Mouse (Mus musculus) lung, postnatal 0 days (tissue): ENCODE measurements around the gene Fgd1.
A peak's percentile ranks its signal among the peaks of the same experiment; 100 is the strongest.

Experiments used
- CTCF ChIP-seq: IDR thresholded peaks from 2 replicates; pipeline ENCODE4 v1.5.1; 2016; ENCODE audit warnings: antibody characterized with exemption, mild to moderate bottlenecking
- EP300 ChIP-seq: IDR thresholded peaks from 2 replicates; pipeline ENCODE4 v1.6.1; 2016; ENCODE audit warnings: antibody characterized with exemption, mild to moderate bottlenecking, control low read depth

DNA sequence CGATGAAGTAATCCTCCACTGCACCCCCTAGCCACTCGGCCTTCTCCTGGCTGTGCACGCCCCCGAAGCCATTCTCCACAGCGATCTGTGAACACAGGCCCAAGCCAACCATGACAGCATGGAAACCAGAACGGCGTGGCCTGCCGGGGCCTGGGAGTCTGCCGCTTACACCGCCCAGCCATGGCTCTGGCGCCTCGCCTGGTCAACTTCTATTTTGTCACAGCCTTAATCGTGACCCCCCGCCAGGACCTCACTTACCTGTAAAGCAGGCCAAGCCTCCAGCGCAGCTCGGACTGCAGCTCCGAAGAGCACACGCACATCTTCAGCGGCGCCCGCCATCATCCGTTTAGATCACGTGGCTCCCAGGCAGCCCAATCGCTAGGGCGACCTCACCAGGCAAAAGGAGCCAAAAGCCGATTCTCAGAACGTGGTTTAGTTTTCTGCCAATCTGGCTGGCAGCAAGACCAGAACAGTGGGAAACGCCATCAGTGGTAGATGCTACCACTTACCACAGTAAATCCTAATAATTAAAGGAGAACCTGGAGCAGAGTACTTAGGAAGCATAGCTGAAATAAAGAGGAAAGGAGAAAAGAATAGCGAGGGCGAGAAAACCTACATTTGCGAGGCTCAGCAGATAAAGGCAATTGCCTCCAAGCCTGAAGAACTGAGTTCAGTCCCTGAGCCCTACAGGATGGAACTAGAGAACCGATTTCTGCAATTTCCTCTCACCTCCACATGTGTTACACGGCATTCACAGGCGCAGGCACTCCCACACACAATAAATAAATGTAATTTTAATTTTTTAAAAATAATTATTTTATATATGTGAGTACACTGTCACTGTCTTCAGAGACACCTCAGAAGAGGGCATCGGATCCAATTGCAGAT lies 50.5 kb downstream of the Fgd1 start, which contains the start of gene Tsr2:
- TF ChIP-seq CTCF (peak; percentile 56), EP300 (no peak)
